Mouse (Mus musculus) liver, embryonic 14.5 days (tissue): ENCODE measurements around the gene Ppp2r5b. TPM values are rescaled to one million over a fixed set of nuclear protein-coding genes. Genes with fewer than 3 reads are reported as not detected.

Experiments
- ATAC-seq: fragments of 200-750 bp; cut with Nextera tagmentation; 2 replicates; pipeline ENCODE4 v1.8.0; 2017; ENCODE audit warnings: moderate number of reproducible peaks, mild to moderate bottlenecking, moderate library complexity; ENCODE audit not compliant: insufficient read depth
- DNase-seq, 3 experiments: peaks; one replicate each; pipeline ENCODE4 v3.0.0-alpha.2; 2012 to 2013; ENCODE audit warnings: low read depth in 3 of 3, low spot score in 3 of 3
- H3K27ac ChIP-seq: fragments of 300-500 bp; sonication (generic); 2 replicates; pipeline ENCODE4 v1.5.1; 2014; ENCODE audit warnings: moderate library complexity, mild to moderate bottlenecking, control low read depth, inconsistent platforms
- H3K27me3 ChIP-seq: fragments of 300-500 bp; sonication (generic); 2 replicates; pipeline ENCODE4 v1.6.1; 2014; ENCODE audit warnings: mild to moderate bottlenecking, low read length, moderate library complexity; ENCODE audit not compliant: control insufficient read depth, insufficient read depth
- H3K36me3 ChIP-seq: fragments of 300-500 bp; sonication (generic); replicated peaks from 2 replicates; pipeline ENCODE4 v1.6.1; 2014; ENCODE audit warnings: low read depth; ENCODE audit not compliant: control insufficient read depth, insufficient read depth
- H3K4me1 ChIP-seq, 2 experiments: fragments of 200-500 bp in 1 of 2; fragments of 300-500 bp in 1 of 2; sonication (generic) in 1 of 2; replicated peaks; 2 replicates each; pipeline ENCODE4 v1.6.1; 2012 to 2014; ENCODE audit warnings: antibody characterized with exemption in 1 of 2, inconsistent platforms in 1 of 2, low read length in 1 of 2; ENCODE audit not compliant: control insufficient read depth in 2 of 2, insufficient read depth in 2 of 2
- H3K4me2 ChIP-seq: fragments of 300-500 bp; sonication (generic); 2 replicates; pipeline ENCODE4 v1.6.1; 2014; ENCODE audit warnings: low read depth, mild to moderate bottlenecking, control low read depth, moderate library complexity
- H3K4me3 ChIP-seq, 2 experiments: fragments of 200-500 bp in 1 of 2; fragments of 300-500 bp in 1 of 2; sonication (generic) in 1 of 2; 2 replicates each; pipeline ENCODE4 v1.5.1; 2012 to 2014; ENCODE audit warnings: low read depth in 2 of 2, low read length in 2 of 2, mild to moderate bottlenecking in 2 of 2, control low read depth in 1 of 2, inconsistent platforms in 1 of 2, moderate library complexity in 1 of 2; ENCODE audit not compliant: insufficient read depth in 1 of 2
- H3K9ac ChIP-seq: fragments of 300-500 bp; sonication (generic); replicated peaks from 2 replicates; pipeline ENCODE4 v1.6.1; 2014; ENCODE audit warnings: mild to moderate bottlenecking, control low read depth, moderate library complexity
- H3K9me3 ChIP-seq: fragments of 300-500 bp; sonication (generic); 2 replicates; pipeline ENCODE4 v1.6.1; 2016; ENCODE audit warnings: low read length, mixed read lengths; ENCODE audit not compliant: control insufficient read depth
- CTCF ChIP-seq: IDR thresholded peaks from 2 replicates; pipeline ENCODE4 v1.5.1; 2016; ENCODE audit warnings: antibody characterized with exemption, low read depth, control low read depth
- EP300 ChIP-seq: IDR thresholded peaks from 2 replicates; pipeline ENCODE4 v1.6.1; 2016; ENCODE audit warnings: antibody characterized with exemption, low read depth
- WGBS: fragments of 180-500 bp; shearing (Covaris S2); extraction: QIAGEN DNeasy Blood & Tissue Kit; methylation state at CpG from one replicate; pipeline ENCODE4 v1.1.7; 2014; ENCODE audit not compliant: insufficient replicate concordance; 5-methylcytosine and 5-hydroxymethylcytosine counted together
- polyA plus RNA-seq, 2 experiments: library from polyadenylated mRNA; depleted of rRNA in 1 of 2; stranded (reverse) in 1 of 2; unstranded in 1 of 2; fragments of >200 nt; fragmentation: Nextera tagmentation in 1 of 2; extraction: Ambion mirVana in 1 of 2; gene quantifications; 2 replicates each; pipeline versions ENCODE4 v1.2.1 to v1.2.3; 2012 to 2014

Gene Ppp2r5b
- polyA plus RNA-seq, 2 experiments: 2.5 to 3.2 TPM

DNA sequence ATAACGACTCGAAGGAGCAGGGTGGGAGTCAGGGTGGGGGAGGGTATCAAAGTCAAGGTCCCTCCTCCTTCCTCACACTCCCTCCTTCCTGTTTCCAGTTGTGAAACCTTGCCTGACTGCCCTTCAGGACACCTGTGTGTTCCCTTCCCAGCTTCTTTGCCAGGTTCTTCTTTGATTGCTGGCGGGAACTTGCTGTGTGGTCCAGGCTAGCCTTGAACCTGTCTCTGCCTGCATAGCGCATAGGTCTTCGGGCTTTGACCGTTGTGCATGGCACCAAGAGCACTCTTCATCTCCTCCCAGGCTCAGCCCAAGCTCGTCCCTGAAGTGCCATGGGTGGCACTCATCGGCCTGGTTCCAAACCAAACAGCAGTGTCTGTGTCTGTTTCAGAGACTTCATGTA, 29.3 kb upstream of the Ppp2r5b start:
- H3K27ac ChIP-seq: no peak overlapping the region
- H3K4me1 ChIP-seq: peaks cover 0 to 4% of the 10 kb centered on the region in 2 experiments; a peak in 1 of 4 replicates
- no peak for ATAC-seq
- peak overlapping the region in 1 of 2 experiments; percentile 50; a peak in 2 of 4 replicates for H3K4me3 ChIP-seq
- peaks cover 3% of the 10 kb centered on the region for H3K36me3 ChIP-seq
- 58% methylated on average over 8 of the region's 8 CpGs for WGBS
- H3K27me3 ChIP-seq: no peaks in the 10 kb centered on the region
- H3K9ac ChIP-seq: no peak overlapping the region
- H3K9me3 ChIP-seq: no peaks in the 10 kb centered on the region
- DNase-seq: no peak
- H3K4me2 ChIP-seq: peak overlapping the region; percentile 39
- TF ChIP-seq CTCF (no peak), EP300 (no peak)

DNA sequence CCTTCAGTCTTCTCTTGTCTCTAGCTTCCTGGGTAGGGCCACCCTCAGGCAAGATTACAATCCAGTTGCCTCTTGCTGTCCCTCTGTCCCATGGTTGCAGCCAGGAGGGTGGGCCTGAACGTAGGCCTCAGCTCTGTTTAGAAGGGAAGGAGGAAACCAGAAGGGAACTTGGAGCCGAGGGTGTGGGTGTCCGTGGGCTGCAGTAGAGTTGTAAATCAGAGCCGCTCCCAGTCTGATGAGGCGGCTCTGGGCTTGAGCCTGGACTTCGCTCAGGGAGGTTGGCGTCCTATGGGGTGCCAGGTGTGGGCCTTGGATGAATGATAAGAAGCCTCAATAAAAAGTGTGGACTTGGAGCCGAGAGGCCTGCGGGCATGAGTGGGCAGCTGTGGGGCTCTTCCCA, 28.5 kb upstream of the Ppp2r5b start:
- Histone ChIP-seq H3K4me2 (peak overlapping the region; percentile 39), H3K9ac (no peak overlapping the region), H3K27me3 (no peaks in the 10 kb centered on the region), H3K27ac (no peak overlapping the region), H3K4me1 (peaks cover 0 to 4% of the 10 kb centered on the region in 2 experiments; a peak in 1 of 4 replicates), H3K36me3 (peaks cover 3% of the 10 kb centered on the region), H3K4me3 (peak overlapping the region; percentile 50 to 57), H3K9me3 (no peaks in the 10 kb centered on the region)
- 52% methylated on average over 9 of the region's 9 CpGs for WGBS
- no peak for ATAC-seq
- DNase-seq: no peak
- TF ChIP-seq EP300: no peak
- TF ChIP-seq CTCF: no peak

DNA sequence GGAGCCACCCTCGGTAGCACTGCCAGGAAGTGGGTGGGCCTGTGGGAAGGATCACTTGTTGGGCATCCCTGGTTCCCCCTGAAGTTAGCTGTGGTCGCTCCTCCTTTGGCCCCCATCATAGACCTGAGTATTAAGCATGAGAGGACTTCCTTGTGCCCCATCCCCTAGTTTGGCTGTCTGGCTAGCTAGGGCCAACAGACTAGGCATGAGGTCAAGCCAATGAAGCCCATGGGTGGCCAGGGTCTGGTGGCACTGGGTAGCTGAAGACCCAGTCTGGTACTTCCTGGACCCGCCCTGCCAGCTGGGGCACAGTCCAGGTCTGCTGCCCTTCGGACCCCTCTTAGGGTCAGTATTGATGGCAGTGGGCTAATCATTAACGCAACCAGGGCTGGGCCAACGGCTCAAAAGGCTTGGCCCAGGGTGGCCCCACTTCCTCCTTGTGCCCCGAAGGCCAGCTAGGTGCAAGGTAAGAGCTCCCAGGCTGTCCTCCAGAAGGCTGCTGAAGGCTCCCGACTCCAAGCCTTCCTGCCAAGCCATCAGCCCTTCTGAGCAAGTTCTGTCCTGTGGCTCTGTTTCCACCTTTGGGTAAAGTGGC, 27.3 kb upstream of the Ppp2r5b start:
- no peaks in the 10 kb centered on the region for H3K27me3 ChIP-seq
- H3K36me3 ChIP-seq: peaks cover 3% of the 10 kb centered on the region
- peaks cover 0 to 4% of the 10 kb centered on the region in 2 experiments; a peak in 1 of 4 replicates for H3K4me1 ChIP-seq
- no peak for DNase-seq
- H3K4me2 ChIP-seq: no peak overlapping the region; the same call in 1 of the 2 replicates
- peak overlapping the region; percentile 50 to 57 for H3K4me3 ChIP-seq
- 62% methylated on average over 8 of the region's 8 CpGs for WGBS
- H3K9me3 ChIP-seq: no peaks in the 10 kb centered on the region
- no peak overlapping the region for H3K9ac ChIP-seq
- peak; percentile 63 for ATAC-seq
- H3K27ac ChIP-seq: no peak overlapping the region
- TF ChIP-seq EP300: no peak

DNA sequence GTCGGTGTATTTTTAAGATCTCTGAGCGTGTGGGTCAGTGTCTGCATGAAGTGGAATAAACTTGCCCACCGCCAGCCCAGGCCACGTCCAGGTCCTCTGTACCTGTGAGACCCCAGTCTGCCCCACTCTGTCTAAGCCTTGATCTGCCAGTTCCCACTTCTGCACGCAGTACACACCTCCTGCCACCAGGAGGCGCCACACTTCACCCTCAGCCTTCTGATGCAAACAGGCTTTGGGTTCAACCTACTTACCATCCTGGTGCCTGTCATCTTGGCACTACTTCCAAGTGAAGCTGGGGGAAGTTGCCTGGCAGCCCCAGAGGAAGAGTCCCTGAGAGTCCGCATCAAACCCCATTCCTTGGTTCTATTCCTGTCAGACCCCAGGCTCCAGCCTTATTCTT, 26.6 kb upstream of the Ppp2r5b start:
- no peak for TF ChIP-seq EP300
- TF ChIP-seq CTCF: peak; percentile 99
- Histone ChIP-seq H3K27ac (no peak overlapping the region), H3K4me1 (peaks cover 0 to 4% of the 10 kb centered on the region in 2 experiments; a peak in 1 of 4 replicates), H3K36me3 (peaks cover 3% of the 10 kb centered on the region), H3K4me3 (no peak overlapping the region), H3K9me3 (no peaks in the 10 kb centered on the region), H3K4me2 (no peak overlapping the region), H3K9ac (no peak overlapping the region), H3K27me3 (no peaks in the 10 kb centered on the region)
- ATAC-seq (no peak; the same call in 1 of the 2 replicates), DNase-seq (no peak)
- 48% methylated on average over 7 of the region's 7 CpGs for WGBS

DNA sequence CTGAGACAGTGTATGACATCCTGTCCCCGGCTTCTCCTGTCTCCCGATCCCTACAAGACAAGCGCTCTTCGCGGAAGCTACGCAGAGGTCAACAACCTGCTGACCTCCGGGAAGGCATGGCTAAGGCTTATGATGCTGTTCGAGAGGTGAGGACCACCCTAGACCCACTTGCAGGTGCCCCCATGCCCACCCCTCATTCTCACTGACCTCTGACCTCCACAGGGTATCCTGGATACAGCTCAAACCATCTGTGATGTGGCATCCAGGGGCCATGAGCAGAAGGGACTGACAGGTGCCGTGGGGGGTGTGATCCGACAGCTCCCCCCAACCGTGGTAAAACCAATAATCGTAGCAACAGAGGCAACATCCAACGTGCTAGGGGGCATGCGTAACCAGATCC, 25.7 kb upstream of the Ppp2r5b start:
- ATAC-seq: no peak
- H3K4me3 ChIP-seq: no peak overlapping the region
- no peak for TF ChIP-seq CTCF
- no peak for TF ChIP-seq EP300
- H3K9ac ChIP-seq: no peak overlapping the region
- 84% methylated on average over 14 of the region's 14 CpGs for WGBS
- H3K36me3 ChIP-seq: peaks cover 3% of the 10 kb centered on the region
- no peak for DNase-seq
- H3K4me1 ChIP-seq: peaks cover 0 to 4% of the 10 kb centered on the region in 2 experiments; a peak in 1 of 4 replicates
- no peaks in the 10 kb centered on the region for H3K9me3 ChIP-seq
- H3K27ac ChIP-seq: no peak overlapping the region
- H3K27me3 ChIP-seq: no peaks in the 10 kb centered on the region
- H3K4me2 ChIP-seq: no peak overlapping the region
